Mouse (Mus musculus) ES-E14 (cell line): Measurements from ENCODE around the gene Acss1.

ENCODE experiments used
- MAFK ChIP-seq: IDR thresholded peaks from 2 replicates; pipeline ENCODE4 v1.6.1; 2014; ENCODE audit warnings: mild to moderate bottlenecking, low read depth, low read length, inconsistent platforms; ENCODE audit not compliant: insufficient read depth
- ZNF384 ChIP-seq: IDR thresholded peaks from 2 replicates; pipeline ENCODE4 v1.6.1; 2012; ENCODE audit warnings: low read depth, low read length, inconsistent platforms

DNA sequence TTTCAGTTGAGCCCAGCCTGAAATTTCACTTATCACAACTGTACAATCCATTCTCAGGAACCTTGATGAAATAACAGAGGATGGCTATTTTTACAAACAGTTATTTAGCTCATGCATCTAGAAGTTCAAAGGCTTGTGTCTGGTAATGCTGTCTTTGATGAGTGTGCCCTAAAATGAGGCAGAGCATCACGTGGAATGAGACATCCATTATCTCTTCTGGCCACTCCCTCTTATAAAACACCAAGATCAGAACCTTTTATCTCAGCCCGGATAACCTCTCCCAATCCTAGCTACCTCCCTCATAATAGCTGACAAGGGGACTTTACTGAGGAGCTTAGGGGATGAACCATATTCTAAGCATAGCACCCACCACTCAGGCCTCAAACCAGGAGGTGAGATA, 3.3 kb downstream of the Acss1 start:
- no peak for TF ChIP-seq MAFK
- no peak for TF ChIP-seq ZNF384
